19 mouse cellular contexts compared by ENCODE assay signal in genomic region chr3:148475862-148476261, GRCm38 (mm10).
DNase-seq lines count a peak whose midpoint lies in the region.
"Had no signal": no experiment of that assay in that cellular context is flagged by ENCODE, and none has a peak within 500 bp of the region (broad histone marks: within the 10 kb centered on the region; RNA-seq: fewer than 3 reads in every experiment).

No protein-coding gene starts in this region.

- DNase-seq in 3T3-L1 (ENCODE audit: low read depth, low spot score) (peak; percentile 34), ES-CJ7 (ENCODE audit: low read depth, low spot score) (peak; percentile 12), R1 (ENCODE audit: low read depth, low spot score) (peak; percentile 22)
- DNase-seq in urinary bladder, adult 2 months (ENCODE audit: low spot score) = no peak
- no peak for DNase-seq in left cerebral cortex, postnatal 10 days (ENCODE audit: extremely low spot score in 1 of 2, low spot score in 2 of 2)
- no peak for DNase-seq in layer of hippocampus, adult 18-20 months (ENCODE audit: low spot score in 2 of 2)
- DNase-seq in gastrocnemius, adult 8-10 months (ENCODE audit: low spot score in 2 of 2) = no peak
- DNase-seq: adrenal gland, adult 2 months; adrenal gland, postnatal 14 days; cerebellum, adult 11 months; cerebellum, adult 2 months; cerebellum, adult 9-11 months; cerebellum, postnatal 25 days; forebrain, postnatal 0 days; gastrocnemius, adult 2 months; gastrocnemius, postnatal 25 days; heart, adult 18-20 months; heart, postnatal 10 days; heart, postnatal 36 days had no signal

- intact Hi-C loops in left cerebral cortex, postnatal 10 days (cut with DNase I) = no loop called here

Comparison
In these comparisons a context has a peak if more than half of its experiments do, and no peak if none do; other contexts are left out.
1. DNase-seq: peak in 3T3-L1 (single experiment), ES-CJ7 (single experiment) and R1 (single experiment); none in urinary bladder, adult 2 months (single experiment), left cerebral cortex, postnatal 10 days (0 of 2), layer of hippocampus, adult 18-20 months (0 of 2) and gastrocnemius, adult 8-10 months (0 of 2).